Mouse (Mus musculus) T-helper 1 cell (primary cell): ENCODE results near the gene Gpr4.

ENCODE experiments used
- in situ Hi-C: fragments of 300-600 bp; cut with MboI, MseI; formaldehyde crosslinking; loops from one replicate; pipeline ENCODE4 v1.15.1; 2025; ENCODE audit warnings: high pct_unique_total_duplicates

Gene Gpr4

DNA sequence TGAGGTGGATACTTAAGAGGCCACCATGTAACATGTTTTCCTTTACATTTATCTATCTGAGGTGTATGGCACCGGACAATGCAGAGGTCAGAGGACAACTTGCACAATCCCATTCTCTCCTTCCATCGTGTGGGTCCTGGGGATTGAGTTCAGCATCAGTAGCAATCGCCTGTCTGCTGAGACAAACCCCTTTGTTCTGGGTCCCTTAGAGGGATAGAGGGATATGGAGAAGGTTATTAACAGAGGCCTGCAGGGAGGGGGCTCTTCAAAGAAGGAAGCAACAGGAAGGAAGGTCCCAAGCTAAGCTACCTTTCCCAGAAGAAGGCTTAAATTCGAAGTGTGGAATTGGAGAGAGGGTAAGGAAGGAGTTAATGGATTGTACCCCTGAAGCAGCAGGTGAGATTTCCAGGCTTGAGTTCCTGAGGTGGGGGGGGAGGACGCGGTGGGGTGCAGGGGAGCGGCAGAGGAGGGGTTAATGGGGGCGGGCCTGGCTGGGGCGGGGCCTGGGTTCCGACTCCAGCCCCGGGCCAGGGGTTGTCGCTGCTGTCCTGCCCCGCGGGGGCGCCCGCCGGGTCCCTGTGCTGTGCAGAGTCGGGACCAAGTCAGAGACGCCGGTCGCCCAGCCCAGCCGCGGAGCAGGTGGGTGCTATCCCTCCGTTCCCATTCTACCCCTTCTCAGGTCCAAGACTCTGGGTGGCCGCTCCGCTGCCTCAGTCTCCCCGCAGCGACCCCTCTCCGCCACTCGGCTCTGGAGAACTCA is at the start of gene Gpr4:
TSS of gene Gpr4 (plus strand) at position 543 of the 760 bp plus-strand sequence.
- in situ Hi-C loops, result no loop called here

DNA sequence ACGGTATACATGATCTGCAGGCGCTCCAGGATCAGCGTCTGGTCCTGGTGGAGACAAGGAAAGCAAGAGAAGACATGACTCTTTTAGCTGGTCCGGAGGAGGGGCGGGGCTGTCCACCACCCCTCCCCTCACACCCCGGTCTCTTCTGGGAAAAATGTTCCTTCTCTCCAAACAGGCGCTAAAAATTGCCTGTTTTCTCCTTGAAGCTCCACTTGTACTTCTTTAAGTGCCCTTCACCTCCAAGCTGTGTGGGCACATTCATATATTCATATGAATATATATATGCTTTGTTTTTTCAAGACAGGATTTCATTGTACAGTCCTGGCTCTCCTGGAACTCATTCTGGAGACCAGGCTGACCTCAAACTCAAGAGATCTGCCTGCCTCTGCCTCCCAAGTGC is 49.4 kb upstream of the Gpr4 start:
- in situ Hi-C loops, result no loop called here

DNA sequence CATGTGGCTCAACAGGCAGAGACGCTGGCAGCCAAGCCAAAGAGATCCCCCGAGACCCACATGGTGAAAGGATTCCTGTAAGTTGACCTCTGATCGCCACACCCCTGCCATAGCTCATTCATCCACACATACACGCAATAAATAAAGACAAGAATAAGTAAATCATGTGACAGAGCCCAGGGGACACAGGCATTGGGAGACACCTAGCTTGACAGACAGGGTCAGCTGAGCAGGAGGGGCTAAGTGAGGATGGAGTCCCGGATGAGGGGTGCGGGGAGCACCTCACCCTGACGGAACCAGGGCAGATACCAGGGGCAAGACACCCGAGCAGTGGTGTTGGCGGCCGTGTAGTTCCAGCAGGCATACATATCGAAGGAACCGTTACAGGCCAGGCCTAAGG is 48.6 kb upstream of the Gpr4 start:
- in situ Hi-C loops, result no loop called here

DNA sequence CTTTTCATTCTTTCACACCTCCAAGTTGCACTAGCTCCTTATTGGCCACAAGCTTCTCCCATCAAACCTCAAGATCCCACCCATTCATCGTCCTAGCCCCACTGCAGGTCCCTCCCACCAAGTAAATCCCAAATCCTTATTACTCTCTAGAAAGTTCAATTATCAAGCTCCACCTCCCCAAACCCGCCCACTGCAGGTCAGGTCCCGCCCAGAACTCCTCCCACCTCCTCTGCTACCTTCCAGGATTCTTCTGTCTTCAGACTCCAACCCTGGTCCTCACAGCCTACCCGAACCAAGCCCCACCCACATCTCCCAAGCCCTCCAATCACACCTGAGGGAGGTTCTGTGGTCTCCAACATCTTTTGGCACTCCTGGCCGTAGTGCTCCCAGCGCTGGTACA is 48.1 kb upstream of the Gpr4 start:
- in situ Hi-C loops, result no loop called here

DNA sequence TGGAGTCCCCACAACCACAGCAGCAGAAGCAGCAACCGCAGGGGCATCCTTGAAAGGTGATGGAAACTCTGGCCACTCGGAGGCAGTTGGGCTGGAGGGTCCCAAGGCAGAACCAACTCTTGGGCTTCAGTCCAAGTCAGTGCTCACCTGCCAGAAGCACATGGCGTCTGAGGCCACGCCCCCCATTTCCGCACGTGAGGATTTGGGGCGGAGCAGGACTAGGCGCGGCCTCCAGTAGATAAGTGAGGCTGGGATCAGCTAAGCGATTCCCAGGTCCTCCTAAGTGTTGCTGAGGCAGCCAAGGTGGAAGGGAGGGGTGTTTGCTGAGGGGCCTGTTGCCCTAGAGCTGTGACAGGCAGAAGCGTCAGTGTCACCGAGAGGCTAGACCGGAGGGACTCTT is 47.4 kb upstream of the Gpr4 start:
- in situ Hi-C loops, result no loop called here

DNA sequence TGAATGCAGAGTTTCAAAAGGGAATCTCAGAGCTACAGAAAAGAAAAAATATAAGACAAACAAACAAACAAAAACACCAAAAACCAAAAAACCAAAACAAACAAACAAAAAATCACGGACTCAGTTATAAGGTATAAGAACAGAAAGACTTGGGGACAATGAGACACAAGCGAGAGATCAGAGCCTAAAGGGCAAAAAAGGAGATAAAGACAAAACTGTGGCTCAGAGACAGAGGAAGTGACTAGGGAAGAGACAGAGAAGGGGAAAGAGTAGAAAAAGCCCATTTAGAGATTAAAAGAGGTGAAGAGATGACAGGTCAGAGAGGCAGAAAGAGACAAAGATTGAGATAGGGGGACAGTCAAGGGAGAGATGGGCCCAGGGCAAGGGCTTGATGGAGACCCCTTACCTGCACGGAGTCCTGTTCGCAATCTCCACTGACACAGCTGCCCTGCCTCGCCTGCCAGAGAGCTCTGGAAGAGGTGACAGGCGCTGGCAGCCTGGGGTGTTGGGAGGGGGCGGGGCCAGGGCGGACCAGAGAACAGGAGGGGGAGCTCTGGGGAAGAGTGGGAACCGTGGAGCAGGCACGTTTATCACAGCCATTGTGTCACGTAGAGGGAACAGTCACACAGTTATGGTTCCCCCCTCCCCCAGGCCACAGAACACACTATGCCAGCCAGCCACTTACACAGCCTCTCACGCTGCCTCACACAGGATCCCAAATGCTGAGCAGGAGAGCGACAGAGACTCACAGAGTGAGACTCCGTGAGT is 46.5 kb upstream of the Gpr4 start, which contains the start of gene Gipr:
TSS of gene Gipr (minus strand) at position 472 of the 768 bp plus-strand sequence.
- in situ Hi-C loops, result no loop called here

DNA sequence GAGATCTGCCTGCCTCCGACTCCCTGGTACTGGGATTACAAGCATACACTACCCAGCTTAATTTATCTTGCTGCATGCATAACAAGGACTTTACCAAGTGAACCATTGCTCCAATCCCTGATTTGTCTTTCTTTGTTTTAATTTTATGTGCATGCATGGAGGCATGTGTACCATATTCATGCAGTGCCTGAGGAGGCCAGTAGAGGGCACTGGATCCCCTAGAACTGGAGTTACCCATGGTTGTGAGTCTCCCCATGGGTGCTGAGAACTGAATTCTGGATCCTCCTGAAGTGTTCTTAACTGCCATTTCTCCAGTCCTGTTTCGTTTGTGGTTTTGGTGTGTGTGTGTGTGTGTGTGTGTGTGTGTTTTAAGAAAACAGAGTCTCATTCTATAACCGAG is 45.3 kb upstream of the Gpr4 start:
- in situ Hi-C loops, result no loop called here

DNA sequence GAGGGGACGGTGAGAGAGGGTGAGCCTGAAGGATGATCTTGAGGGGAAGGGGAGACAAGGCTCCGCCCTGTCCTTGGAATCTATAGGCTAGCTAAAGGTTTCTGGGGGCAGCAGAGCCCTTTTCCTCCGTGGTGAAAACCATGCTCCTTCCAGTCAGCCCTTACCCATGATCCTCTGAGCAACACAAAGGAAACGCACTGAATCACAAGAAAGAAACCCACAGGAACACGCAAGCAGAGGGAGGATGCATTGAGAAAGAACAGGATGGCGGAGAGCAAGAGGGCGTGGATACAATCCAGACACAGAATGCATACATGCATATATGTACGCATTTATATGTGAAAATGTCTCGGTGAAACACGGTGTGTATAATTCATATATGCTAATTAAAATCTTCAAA is 42.8 kb upstream of the Gpr4 start:
- in situ Hi-C loops, result no loop called here

DNA sequence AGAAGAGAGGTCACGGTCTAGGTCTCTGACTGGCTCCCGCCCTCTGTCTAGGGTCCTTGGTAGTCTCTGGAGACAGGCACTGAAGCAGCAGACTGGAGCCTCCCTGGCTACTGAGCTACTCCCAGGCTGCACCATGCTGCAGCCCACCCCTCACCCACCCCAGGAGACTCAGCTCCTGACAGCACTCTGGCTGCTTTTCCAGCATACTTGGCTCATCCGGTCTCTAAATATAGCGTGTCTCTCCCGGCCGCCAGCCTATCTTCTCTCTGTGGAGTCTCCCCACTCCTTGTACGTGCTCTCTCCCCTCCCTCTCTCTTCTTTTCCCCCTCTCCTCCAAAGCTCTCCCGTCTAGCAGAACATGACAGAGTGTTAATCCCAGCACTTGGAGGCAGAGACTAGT is 42.2 kb upstream of the Gpr4 start:
- in situ Hi-C loops, result no loop called here

DNA sequence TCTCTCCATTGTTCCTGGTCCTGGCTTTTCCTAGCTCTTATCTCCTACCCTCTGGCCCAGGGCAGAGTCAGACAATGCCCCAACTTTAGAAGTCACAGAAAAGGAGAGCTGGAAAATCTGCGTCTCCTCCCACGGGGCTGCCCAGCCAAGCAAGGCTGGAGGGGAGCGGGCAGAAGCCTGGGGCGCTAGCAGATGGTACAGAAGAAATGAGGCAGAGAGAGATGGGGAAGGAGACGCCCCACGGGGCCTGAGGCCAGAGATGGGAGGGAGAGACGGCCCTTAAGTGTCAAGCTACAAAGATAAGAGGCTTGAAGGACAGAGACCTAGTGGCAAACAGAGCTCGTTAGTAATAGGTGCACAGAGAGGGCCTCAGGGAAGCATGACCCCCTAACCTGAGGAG is 40.5 kb upstream of the Gpr4 start:
- in situ Hi-C loops, result no loop called here

DNA sequence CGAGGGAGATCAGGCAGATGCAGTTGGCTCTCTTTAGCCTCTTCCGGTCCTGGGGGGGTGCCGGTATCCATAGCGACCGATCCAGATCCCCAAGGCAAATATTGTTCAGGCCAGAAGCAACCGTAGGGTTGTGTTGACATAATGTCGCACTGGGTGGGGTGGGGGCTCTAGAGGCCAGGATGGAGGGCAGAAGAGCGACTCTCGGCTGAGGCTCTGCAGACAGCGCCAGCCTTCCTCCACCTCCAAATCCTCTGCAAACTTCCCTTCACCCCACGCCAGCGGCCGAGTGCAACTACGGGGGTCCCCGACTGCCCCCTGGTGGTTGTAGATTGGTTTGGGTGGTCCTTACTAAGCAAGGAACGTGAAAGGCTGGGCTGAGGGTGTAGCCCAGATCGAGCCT is 39.5 kb upstream of the Gpr4 start:
- in situ Hi-C loops, result no loop called here

DNA sequence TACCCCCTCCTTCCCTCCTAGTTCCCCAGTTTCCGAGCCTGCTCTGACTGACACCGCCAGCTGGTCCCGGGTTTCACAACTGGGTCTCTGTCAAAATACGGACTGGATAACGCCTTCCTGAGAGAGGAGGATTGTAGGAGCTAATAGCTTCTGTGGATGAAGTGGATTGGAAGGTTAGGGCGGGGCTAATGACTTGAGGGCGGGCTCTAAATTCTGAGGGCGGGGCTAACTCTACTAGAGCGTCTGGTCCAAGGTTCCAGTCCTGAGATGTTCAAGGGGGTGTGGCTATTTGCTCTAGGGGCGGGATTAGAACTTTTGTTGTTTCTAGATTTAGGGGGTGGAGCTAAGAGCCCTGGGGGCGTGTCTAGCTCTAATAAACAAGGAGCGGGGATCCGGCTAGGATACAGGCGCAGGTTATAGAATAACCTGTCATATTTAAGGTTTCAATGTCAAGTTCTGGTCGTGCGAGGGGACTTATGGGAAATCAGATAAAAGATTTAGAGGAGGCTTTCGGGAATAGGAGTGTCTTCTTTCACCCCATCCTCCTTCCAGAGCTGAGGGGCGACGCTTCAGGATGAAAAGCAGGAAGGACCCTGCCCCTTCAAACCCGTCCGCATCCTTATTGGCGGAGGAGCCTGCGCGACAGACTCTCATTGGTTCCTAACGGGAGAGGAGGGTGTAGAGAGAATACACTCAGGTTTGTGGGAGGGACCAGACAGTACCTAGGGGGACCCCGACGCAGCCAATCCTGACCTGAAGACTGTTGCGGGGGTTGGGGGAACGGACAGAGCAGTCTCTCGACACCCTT is 36.4 kb upstream of the Gpr4 start, which contains the start of gene Eml2:
TSS of gene Eml2 (plus strand) at position 714 of the 808 bp plus-strand sequence.
- in situ Hi-C loops, result loop anchor here (5.0 kb wide), 1 partner anchor 106 kb away; the partner anchor contains the start of genes Ppm1n and Rtn2

DNA sequence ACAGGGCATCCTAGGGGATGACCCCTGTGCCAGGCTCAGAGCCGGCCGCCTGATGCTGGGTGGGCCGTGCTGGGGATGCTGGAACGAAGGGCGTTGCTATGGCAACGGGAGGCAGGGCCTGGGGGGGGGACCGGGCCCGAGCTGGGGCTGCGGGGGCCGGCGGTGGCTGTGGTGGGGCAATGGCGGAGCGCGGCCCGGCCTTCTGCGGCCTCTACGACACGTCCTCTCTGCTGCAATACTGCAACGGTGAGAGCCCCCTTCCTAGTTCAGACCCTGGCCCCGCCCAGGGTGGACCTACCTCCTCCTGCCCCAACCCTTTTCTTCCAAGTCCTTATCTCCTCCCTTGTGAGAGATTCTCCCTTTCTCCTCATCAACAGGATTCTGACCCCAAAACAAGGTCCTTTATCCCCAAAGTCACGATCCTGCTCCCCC is 35.8 kb upstream of the Gpr4 start:
- in situ Hi-C loops, result loop anchor here (5.0 kb wide), 1 partner anchor 106 kb away; the partner anchor contains the start of genes Ppm1n and Rtn2

DNA sequence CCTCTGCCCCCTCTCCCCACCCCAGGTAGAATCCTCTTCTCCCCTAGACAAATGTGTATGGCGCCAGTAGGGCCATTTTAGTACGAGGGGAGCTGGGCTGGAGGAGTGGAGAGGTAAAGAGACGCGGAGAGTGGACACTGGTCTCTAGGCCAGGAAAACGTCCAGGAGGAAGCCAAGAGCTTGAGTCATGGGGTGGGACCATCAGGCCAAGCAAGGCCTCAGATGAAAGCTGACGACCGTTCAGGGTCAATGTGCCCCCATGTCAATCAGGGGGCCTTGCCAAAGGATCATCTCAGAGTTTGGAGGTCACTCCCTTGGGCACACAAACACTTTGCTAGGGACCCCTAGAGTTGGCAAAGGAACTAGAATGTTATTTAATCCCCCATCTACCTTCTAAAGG is 35.1 kb upstream of the Gpr4 start:
- in situ Hi-C loops, result loop anchor here (5.0 kb wide), 1 partner anchor 105 kb away; the partner anchor contains the start of genes Ppm1n and Rtn2

DNA sequence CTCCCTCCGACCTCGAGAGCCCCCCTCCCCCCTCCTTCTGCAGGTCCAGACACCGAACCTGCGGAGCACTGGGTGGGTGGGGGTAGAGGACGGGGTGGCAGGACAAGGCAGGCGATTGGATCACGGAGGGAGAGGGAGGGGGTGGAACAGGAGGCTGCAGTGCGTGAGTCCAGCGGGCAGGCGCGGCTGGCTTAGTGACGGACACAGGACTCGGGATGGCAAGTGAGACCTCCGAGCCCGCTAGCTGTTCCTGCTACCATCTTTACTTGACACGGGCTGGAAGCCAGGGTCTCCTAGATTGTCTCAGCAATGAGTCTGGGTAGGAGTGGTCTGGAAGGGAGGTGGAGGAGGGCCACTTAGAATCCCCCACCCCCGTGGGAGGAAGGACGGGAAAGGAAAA is 34.3 kb upstream of the Gpr4 start:
- in situ Hi-C loops, result loop anchor here (5.0 kb wide), 1 partner anchor 104 kb away; the partner anchor contains the start of genes Ppm1n and Rtn2

DNA sequence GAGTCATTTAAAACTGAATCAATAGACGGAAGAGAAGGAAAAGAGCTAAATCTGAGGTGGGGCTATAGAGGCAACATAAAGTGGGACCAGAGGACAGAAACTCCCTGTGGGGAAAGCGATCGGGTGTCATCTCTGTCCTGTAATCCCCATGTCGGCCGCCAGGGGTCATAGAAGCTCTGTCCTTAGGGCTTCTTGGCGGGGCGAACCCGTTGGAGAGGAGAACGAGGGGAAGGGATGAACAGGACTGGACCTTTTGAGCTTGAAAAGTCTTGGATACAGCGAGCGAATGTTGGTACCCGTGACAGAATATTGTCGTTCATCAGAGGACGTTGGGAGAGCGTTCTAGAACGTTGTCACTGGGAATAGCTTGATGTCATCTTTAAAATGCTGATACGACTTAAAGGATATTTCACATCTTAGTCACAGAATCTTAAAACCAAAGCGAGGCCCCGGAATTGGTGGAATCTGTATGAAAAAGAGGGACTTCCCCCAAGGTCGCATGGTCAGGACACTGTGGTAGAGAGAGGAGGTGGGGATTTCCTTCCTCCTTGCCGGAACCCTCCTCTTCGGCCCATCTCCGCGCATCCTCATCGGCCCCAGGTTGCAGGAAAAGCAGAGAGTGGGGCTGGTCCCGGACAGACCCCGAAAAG is 33.8 kb upstream of the Gpr4 start:
- in situ Hi-C loops, result loop anchor here (5.0 kb wide), 1 partner anchor 104 kb away; the partner anchor contains the start of genes Ppm1n and Rtn2

DNA sequence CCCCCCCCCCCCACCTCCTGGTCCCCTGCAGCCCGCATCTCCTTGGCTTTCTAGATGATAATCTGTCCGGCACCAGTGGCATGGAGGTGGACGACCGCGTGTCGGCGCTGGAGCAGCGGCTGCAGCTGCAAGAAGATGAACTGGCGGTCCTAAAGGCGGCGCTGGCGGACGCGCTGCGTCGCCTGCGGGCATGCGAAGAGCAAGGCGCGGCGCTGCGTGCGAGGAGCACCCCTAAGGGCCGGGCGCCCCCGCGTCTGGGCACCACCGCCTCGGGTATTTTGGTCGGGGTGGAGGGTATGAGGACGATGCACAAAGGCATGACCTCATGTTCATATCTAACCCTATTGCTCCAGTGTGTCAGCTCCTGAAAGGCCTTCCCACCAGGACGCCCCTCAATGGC is 33.2 kb upstream of the Gpr4 start:
- in situ Hi-C loops, result loop anchor here (5.0 kb wide), 1 partner anchor 103 kb away; the partner anchor contains the start of genes Ppm1n and Rtn2

DNA sequence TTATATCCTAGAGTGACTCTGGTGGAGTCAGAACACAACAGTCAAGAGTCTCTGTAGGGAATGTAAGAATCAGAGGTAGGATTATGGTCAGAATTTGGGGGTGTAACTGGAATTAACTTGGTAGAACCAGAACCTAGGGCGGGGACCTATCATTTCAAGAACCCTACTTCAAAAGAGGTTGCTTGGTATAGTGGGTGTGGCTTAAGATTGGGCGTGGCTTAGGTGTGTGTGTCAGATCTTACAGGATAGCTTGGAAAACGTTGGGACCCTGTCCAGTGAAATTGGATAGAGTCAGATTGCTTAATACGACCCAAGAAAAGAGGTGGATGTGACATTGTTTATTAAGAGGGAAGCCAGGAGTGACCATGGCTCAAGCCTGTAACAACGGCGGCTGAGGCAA is 32.4 kb upstream of the Gpr4 start:
- in situ Hi-C loops, result loop anchor here (5.0 kb wide), 2 partner anchors 37 to 102 kb away; partner anchors contain the start of genes Ppm1n and Rtn2

DNA sequence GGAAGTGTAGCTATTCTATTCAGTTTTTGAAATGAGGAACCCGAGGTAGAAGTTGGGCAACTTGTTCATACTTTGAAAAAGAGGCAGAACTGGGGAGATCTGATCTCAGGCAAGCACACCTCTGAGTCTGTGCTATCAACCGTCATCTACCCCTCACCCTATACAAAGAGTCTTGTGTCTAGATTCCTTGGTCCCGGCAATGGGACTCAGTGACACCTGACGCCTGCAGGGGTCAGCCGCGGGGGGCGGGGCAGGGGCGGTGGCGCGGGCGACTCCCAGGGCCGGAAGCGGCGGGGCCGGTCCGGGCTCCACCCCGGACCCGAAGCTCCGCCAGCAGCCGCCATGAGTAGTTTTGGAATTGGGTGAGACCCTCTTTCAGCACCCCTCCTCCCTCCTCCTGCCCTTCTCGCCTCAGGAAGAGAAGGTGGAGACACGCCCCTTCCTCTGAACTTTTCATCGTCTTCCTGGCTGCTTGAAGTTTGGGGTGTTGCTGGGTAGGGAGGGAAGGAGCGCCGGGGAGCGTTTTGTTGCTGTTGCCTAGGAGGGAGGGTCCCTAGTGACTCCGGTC is 31.4 kb upstream of the Gpr4 start:
- in situ Hi-C loops, result loop anchor here (5.0 kb wide), 1 partner anchor 36 kb away; no protein-coding TSS in a partner anchor

DNA sequence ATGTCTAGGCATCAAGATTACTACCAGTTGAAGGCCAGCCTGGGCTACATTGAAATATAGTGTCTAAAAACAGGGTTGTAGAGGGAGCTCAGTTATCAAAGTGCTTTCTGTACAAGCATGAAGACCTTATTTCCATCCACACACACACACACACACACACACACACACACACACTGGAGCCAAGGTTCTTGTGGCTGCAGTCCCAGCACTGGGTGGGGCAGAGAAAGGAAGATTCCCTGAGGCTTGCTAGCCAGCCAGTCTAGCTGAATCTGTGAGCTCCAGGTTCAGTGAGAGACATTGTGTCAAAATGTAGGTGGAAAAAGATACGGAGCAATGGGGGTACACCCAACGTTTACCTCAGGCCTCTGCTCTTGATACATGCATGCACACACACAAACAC is 28.1 kb upstream of the Gpr4 start:
- in situ Hi-C loops, result loop anchor here (5.0 kb wide), 1 partner anchor 33 kb away; no protein-coding TSS in a partner anchor
